Mouse (Mus musculus): ENCODE data around the gene Adgrl2. TPM values are rescaled to one million over a fixed set of nuclear protein-coding genes. Genes with fewer than 3 reads are reported as not detected.

Adgrl2 gene
- 0.30 to 1.2 TPM (median 0.35 TPM) in 4 replicates for total RNA-seq (2023)

GRCm38 (mm10) chr3:148990531-148991003 lies at the start of gene Adgrl2:
Gene Adgrl2, minus strand, starts transcription at chr3:148990555.

